Mouse (Mus musculus): ENCODE data around the gene Atp9a. TPM values are rescaled to one million over a fixed set of nuclear protein-coding genes. Genes with fewer than 3 reads are reported as not detected.

The Atp9a gene
- polyA plus RNA-seq (2021): 29.5 TPM

DNA sequence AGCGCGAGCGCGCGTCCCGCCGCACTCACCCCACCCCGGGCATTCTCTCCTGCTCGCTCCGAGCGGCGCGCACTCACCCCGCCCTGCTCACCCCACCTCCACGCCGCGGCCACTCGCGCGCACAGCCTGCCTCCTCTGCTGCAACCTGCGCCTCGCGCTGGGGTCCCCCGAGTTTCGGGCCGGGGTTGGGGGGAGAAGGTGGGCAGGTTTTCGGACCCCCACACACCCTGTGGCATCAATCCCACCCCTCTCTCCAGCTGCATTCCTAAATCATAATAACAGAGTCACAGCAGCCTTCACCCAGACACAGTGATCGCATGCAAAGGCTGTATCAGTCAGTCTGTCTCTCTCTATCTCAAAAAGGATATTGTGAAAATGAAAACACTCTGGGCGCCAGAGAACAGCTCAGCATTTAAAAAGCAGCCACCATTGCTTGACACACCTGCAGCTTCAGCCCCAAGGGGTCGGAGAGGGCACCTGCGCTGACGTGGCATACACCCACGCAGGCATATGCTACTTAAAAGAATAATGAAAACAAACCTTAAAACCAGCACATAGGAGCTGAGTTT is at the start of gene Atp9a:
TSS of gene Atp9a (minus strand) at position 351 of the 569 bp plus-strand sequence.
- ChIA-PET CTCF (interaction anchor here (1.5 to 1.8 kb wide), 2 partner anchors 18 to 51 kb away, joined by 3 to 7 read pairs; no protein-coding TSS in a partner anchor), POLR2A (interaction anchor here (0.7 kb wide), 1 partner anchor 157 kb away, joined by 3 read pairs; no protein-coding TSS in a partner anchor)
- peak; percentile 41 for ATAC-seq

DNA sequence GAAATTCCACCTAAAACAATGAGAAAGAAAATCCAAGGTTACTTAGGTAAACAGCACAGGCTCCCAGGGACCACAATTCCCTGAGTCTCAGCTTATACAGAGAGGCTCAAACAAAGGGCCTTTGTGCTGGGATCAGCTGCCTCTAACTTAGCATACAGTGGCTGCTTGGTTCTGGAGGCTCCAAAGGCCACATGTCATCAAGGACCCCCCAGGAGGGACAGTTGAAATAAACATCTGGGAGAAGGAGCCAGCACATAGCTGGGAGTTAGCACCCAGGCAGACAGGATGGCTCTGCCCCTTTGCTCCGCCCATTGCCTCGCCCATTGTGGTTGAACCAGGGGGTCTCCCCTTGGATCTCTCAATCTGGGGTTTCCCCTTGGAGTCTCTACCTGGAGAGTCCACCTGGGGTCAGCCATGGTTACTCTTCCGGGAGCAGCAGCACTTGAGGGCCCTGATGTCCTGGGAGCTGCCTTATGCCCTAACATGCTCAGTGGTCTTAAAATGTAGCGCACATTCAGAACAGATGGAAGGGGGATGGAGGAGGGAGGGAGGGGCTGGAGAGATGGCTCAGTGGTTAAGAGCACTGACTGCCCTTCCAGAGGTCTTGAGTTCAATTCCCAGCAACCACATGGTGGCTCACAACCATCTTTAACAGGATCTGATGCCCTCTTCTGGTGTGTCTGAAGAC is 49.0 kb upstream of the Atp9a start:
- POLR2A ChIA-PET: no interaction called here
- in situ Hi-C loops (cut with MboI; ENCODE audit: low pct_unique_long_range_greater_than_20kb): no loop called here
- ATAC-seq (no peak), DNase-seq (ENCODE audit: low read depth, low spot score) (no peak)
- TF ChIP-seq CTCF (IDR thresholded peaks at IDR 0.05): no peak
- CTCF ChIA-PET: no interaction called here
- peaks cover 11% of the 10 kb centered on the region for H3K27me3 ChIP-seq

More for the DNA sequence above, at the start of gene Atp9a:
- DNase-seq (ENCODE audit: low read depth, low spot score): no peak
- no peaks in the 10 kb centered on the region for H3K27me3 ChIP-seq
- in situ Hi-C loops (cut with MboI; ENCODE audit: low pct_unique_long_range_greater_than_20kb): no loop called here
- TF ChIP-seq CTCF (IDR thresholded peaks at IDR 0.05): no peak

DNA sequence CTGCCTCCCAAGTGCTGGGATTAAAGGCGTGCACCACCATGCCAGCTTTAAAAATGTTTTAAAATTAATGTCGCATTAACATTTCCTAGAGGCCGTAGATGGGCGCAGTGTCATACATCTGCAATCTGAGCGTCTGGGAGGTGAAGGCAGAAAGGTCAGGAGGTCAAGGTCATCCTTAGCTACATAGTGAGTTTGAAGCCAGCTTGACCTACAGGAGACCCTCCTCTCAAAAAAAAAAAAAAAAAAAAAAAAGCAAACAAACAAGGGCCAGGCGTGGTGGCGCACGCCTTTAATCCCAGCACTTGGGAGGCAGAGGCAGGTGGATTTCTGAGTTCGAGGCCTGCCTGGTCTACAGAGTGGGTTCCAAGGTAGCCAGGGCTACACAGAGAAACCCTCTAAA is 44.0 kb upstream of the Atp9a start:
- TF ChIP-seq CTCF (IDR thresholded peaks at IDR 0.05): no peak
- peaks cover 14% of the 10 kb centered on the region for H3K27me3 ChIP-seq
- ChIA-PET CTCF (interaction anchor here (1.1 kb wide), 1 partner anchor 25 kb away, joined by 3 read pairs; no protein-coding TSS in a partner anchor), POLR2A (no interaction called here)
- DNase-seq (ENCODE audit: low read depth, low spot score) (no peak), ATAC-seq (no peak)
- in situ Hi-C loops (cut with MboI; ENCODE audit: low pct_unique_long_range_greater_than_20kb): no loop called here

DNA sequence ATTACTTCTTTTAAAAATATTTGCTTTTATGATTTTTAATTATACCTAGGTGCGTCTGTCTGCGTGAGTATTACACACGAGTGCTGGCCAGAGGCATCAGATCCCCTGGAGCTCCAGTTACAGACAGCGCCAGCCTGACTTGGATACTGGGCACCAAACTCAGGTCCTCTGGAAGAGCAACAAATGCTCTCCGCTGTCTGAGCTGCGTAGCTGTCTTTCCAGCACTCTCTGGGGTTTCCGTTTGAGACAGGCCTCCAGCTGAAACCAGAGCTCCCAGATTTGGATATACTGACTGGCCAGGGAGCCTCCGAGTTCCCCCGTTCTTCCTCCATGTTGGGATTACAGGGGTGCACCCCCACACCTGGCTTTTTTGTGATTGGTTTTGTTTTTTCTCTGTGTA is 38.4 kb upstream of the Atp9a start:
- H3K27me3 ChIP-seq: peaks cover 3% of the 10 kb centered on the region
- TF ChIP-seq CTCF (IDR thresholded peaks at IDR 0.05): no peak
- ATAC-seq: no peak
- ChIA-PET POLR2A (no interaction called here), CTCF (no interaction called here)
- in situ Hi-C loops (cut with MboI; ENCODE audit: low pct_unique_long_range_greater_than_20kb): no loop called here
- DNase-seq (ENCODE audit: low read depth, low spot score): no peak

DNA sequence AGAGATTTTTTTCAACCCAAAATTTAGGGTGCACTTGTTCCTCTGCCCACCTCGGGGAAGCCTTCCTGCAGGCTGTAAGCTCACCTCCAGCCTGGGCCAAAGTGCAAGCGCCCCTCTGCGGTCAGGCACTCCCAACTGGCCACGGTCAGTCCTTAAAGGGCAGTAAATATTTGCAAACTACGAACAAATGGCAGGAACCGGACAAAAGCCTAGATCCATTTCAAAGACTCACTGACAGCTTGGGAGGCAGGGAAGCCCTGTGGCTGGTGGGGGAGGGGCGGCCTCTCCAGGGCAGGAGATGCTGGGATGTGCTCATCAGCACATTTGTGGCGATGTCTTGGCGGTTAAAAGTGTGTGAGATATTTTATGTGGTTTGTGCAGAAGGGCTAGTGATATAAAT is 37.8 kb upstream of the Atp9a start:
- peaks cover 3% of the 10 kb centered on the region for H3K27me3 ChIP-seq
- ChIA-PET POLR2A (no interaction called here), CTCF (no interaction called here)
- no peak for DNase-seq (ENCODE audit: low read depth, low spot score)
- no peak for TF ChIP-seq CTCF (IDR thresholded peaks at IDR 0.05)
- ATAC-seq: no peak
- in situ Hi-C loops (cut with MboI; ENCODE audit: low pct_unique_long_range_greater_than_20kb): no loop called here

DNA sequence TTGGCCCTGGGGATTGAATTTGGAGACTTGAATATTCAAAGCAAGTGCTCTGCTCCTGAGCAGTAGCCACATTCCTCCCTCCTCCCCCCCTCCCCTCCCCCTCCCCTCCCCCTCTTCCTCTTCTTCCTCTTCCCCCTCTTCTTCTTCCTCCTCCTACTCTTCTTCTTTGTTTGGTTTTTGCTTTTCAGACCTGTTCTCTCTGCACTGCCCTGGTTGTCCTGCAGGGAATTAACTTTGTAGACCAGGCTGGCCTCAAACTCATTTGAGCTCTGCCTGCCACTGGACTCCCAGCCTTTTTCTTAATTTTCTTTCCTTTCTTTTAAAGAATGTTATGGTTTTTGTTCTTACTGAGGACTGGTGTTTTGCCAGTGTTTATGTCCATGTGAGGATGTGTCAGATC is 35.3 kb upstream of the Atp9a start:
- no peak for DNase-seq (ENCODE audit: low read depth, low spot score)
- H3K27me3 ChIP-seq: no peaks in the 10 kb centered on the region
- ChIA-PET CTCF (no interaction called here), POLR2A (no interaction called here)
- in situ Hi-C loops (cut with MboI; ENCODE audit: low pct_unique_long_range_greater_than_20kb): no loop called here
- TF ChIP-seq CTCF (IDR thresholded peaks at IDR 0.05): no peak
- ATAC-seq: no peak

DNA sequence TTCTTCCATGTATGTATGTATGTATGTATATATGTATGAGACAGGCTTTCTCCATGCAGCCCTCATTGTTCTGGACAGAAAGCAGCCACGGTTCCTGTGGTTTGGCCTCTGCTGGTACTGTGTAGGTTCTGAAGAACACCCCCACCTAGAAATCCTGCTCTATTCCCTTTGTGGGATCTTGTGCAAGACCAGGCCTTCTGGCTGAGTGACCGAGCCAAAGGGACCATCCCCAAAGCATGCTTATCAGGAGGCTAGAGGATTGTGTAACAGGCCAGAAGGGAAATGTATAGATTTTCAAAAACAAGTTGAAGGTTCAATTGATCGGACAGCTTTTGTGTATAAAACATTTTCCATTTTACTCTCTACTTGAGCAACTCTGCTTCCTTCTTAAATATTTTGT is 34.0 kb upstream of the Atp9a start:
- no peak for ATAC-seq
- no peaks in the 10 kb centered on the region for H3K27me3 ChIP-seq
- in situ Hi-C loops (cut with MboI; ENCODE audit: low pct_unique_long_range_greater_than_20kb): no loop called here
- POLR2A ChIA-PET: no interaction called here
- no peak for TF ChIP-seq CTCF (IDR thresholded peaks at IDR 0.05)
- no peak for DNase-seq (ENCODE audit: low read depth, low spot score)
- CTCF ChIA-PET: no interaction called here

DNA sequence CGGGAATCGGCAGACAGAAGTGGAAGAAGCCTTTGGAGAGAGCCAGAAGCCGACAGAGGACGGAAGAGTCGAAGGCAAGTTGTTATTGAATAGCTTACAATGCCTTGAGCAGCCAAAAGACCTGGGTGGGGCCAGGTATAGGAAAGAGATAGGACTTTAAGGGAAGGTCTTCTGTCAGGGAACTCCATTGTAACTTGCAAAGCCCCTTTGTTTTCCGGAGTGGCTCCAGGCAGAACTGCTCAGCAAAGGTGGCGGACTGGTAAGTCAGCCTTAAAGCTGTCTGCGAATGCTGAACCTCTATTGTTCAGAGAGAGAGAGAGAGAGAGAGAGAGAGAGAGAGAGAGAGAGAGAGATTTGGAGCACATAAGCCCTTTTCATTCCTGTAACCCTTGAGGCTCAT is 27.1 kb upstream of the Atp9a start:
- DNase-seq (ENCODE audit: low read depth, low spot score) (no peak), ATAC-seq (no peak)
- POLR2A ChIA-PET: no interaction called here
- H3K27me3 ChIP-seq: peaks cover 53% of the 10 kb centered on the region
- CTCF ChIA-PET: no interaction called here
- in situ Hi-C loops (cut with MboI; ENCODE audit: low pct_unique_long_range_greater_than_20kb): loop anchor here (10.0 kb wide), 1 partner anchor 106 kb away; no protein-coding TSS in a partner anchor
- no peak for TF ChIP-seq CTCF (IDR thresholded peaks at IDR 0.05)

DNA sequence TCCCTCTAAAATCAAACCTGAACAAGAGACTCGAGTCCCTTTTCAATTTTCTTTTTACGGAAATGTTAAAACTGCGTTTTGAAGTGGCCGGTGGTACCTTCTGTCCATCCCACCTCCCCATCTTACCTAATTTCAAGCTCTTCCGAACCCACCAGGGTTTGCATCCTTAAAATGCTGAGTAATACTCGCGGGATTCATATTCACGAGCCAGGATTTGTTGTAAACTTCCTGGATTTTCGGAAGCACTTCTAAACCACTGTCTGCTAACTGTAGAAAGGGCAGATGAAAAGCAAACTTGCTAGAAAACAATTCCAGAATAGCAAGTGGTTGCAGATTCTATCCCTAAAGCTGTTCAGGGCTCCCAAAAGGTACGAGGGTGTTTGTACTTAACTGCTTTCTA is 25.4 kb upstream of the Atp9a start, which contains the start of gene Sall4:
TSS of gene Sall4 (minus strand) at position 362 of the 400 bp plus-strand sequence.
- ChIA-PET POLR2A (no interaction called here), CTCF (no interaction called here)
- DNase-seq (ENCODE audit: low read depth, low spot score) (no peak), ATAC-seq (no peak)
- peaks cover 66% of the 10 kb centered on the region for H3K27me3 ChIP-seq
- in situ Hi-C loops (cut with MboI; ENCODE audit: low pct_unique_long_range_greater_than_20kb): loop anchor here (10.0 kb wide), 1 partner anchor 107 kb away; no protein-coding TSS in a partner anchor
- no peak for TF ChIP-seq CTCF (IDR thresholded peaks at IDR 0.05)

DNA sequence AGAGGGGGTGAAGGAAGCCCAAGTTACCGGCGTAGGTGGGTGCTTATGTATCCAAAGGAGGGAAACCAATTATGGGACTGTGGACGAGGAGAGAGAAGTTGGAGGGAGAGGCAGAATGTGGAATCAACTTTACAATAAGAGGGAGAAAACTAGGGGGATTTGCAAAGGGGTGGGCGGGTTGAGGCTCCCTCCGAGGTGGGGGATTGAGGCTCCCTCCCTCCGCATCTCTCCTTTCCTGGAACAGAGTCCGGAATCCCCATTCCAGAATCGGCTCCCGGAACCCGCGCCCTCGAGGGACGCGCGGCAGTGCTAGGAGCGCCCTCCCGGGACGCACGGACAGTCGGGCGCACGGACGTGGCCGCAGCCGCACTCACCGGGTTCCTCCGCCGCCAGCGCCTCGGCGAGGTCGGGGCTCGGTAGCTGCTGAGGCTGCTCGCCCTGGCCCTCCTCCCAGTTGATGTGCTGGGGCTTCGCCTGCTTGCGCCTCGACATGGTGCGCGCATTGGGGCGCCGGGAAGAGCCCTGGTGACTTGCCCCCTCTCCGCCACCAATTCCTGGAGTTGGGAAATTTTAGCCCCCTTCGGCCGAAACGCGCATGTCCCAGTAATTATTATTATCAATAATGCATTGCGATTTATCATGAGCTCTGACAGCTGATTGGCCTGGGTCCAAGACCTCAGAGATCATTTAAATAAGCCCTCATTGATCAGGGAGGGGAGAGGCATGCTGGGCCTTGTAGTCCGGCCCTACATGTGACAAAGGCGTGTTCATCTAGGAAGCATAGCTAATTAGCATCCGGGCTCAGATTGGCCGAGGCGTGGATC is 24.5 kb upstream of the Atp9a start:
- in situ Hi-C loops (cut with MboI; ENCODE audit: low pct_unique_long_range_greater_than_20kb): loop anchor here (10.0 kb wide), 1 partner anchor 108 kb away; no protein-coding TSS in a partner anchor
- CTCF ChIA-PET: no interaction called here
- TF ChIP-seq CTCF (IDR thresholded peaks at IDR 0.05): no peak
- POLR2A ChIA-PET: no interaction called here
- ATAC-seq (no peak), DNase-seq (ENCODE audit: low read depth, low spot score) (no peak)
- peaks cover 71% of the 10 kb centered on the region for H3K27me3 ChIP-seq
